Mouse (Mus musculus): Measurements from ENCODE around the gene Gng11. TPM values are rescaled to one million over a fixed set of nuclear protein-coding genes. Genes with fewer than 3 reads are reported as not detected.
A peak's percentile ranks its signal among the peaks of the same experiment; 100 is the strongest.

Gng11 gene
- total and polyA plus RNA-seq, 3 experiments = not detected

- H3K27me3 ChIP-seq (replicated peaks) = no peaks in the 10 kb centered on the region
- H3K79me2 ChIP-seq (replicated peaks; ENCODE audit: control insufficient read depth, extremely low read depth, insufficient read depth, poor library complexity, severe bottlenecking) = no peaks in the 10 kb centered on the region
- no peak for DNase-seq (ENCODE audit: extremely low read depth)
- no peak overlapping the region for H3K4me2 ChIP-seq (ENCODE audit: insufficient read depth, low read depth, poor library complexity, severe bottlenecking)
- H3K27ac ChIP-seq (ENCODE audit: insufficient read depth, low read depth) = no peak overlapping the region
- H3K4me1 ChIP-seq (ENCODE audit: control insufficient read depth in 1 of 2, insufficient read depth in 2 of 2) = no peaks in the 10 kb centered on the region
- dilution Hi-C loops (cut with MboI; ENCODE audit: extremely low pct_ligation_motif_present, extremely low pct_unique_long_range_greater_than_20kb, low sequenced_read_pairs) = no loop called here
- in situ Hi-C loops (cut with MboI; ENCODE audit: low pct_ligation_motif_present, low pct_unique_long_range_greater_than_20kb, low sequenced_read_pairs) = no loop called here
- H3K9me3 ChIP-seq (replicated peaks; ENCODE audit: low read length) = no peaks in the 10 kb centered on the region
- H3K9ac ChIP-seq (ENCODE audit: insufficient read depth, low read depth) = no peak overlapping the region
- no peaks in the 10 kb centered on the region for H3K36me3 ChIP-seq (replicated peaks in 1 of 2; ENCODE audit: control insufficient read depth in 1 of 2, insufficient read depth in 1 of 2, low read length in 1 of 2)
- TF ChIP-seq MXI1 (IDR thresholded peaks at IDR 0.05; ENCODE audit: low read depth, low read length) = no peak
- no peak for TF ChIP-seq MEF2A (IDR thresholded peaks at IDR 0.05; ENCODE audit: borderline replicate concordance, low read depth, low read length)
- no peak for TF ChIP-seq CHD1 (IDR thresholded peaks at IDR 0.05; ENCODE audit: low read depth, low read length)
- TF ChIP-seq NRF1 (IDR thresholded peaks at IDR 0.05; ENCODE audit: low read depth, low read length) = no peak
- no peak overlapping the region for H3K4me3 ChIP-seq (replicated peaks in 1 of 3; ENCODE audit: low read depth in 2 of 3, low read length in 2 of 3, poor library complexity in 1 of 3)
Measured at GRCm38 (mm10) chr6:4041821-4042220, 38.1 kb downstream of the Gng11 start.

GRCm38 (mm10) chr6:4047200-4047599 is 43.5 kb downstream of the Gng11 start:
- in situ Hi-C loops (cut with MboI; ENCODE audit: low pct_ligation_motif_present, low pct_unique_long_range_greater_than_20kb, low sequenced_read_pairs) (no loop called here), dilution Hi-C loops (cut with MboI; ENCODE audit: extremely low pct_ligation_motif_present, extremely low pct_unique_long_range_greater_than_20kb, low sequenced_read_pairs) (no loop called here)
- Histone ChIP-seq H3K4me3 (replicated peaks in 1 of 3; ENCODE audit: low read depth in 2 of 3, low read length in 2 of 3, poor library complexity in 1 of 3) (no peak overlapping the region), H3K4me1 (ENCODE audit: control insufficient read depth in 1 of 2, insufficient read depth in 2 of 2) (no peaks in the 10 kb centered on the region), H3K27me3 (replicated peaks) (no peaks in the 10 kb centered on the region), H3K36me3 (replicated peaks in 1 of 2; ENCODE audit: control insufficient read depth in 1 of 2, insufficient read depth in 1 of 2, low read length in 1 of 2) (no peaks in the 10 kb centered on the region), H3K9me3 (replicated peaks; ENCODE audit: low read length) (no peaks in the 10 kb centered on the region), H3K9ac (ENCODE audit: insufficient read depth, low read depth) (no peak overlapping the region), H3K27ac (ENCODE audit: insufficient read depth, low read depth) (no peak overlapping the region), H3K79me2 (replicated peaks; ENCODE audit: control insufficient read depth, extremely low read depth, insufficient read depth, poor library complexity, severe bottlenecking) (no peaks in the 10 kb centered on the region), H3K4me2 (ENCODE audit: insufficient read depth, low read depth, poor library complexity, severe bottlenecking) (no peak overlapping the region)
- no peak for TF ChIP-seq ZNF384 (IDR thresholded peaks at IDR 0.05; ENCODE audit: low read depth, low read length)
- TF ChIP-seq POLR2AphosphoS2 (IDR thresholded peaks at IDR 0.05; ENCODE audit: low read depth, low read length) = no peak
- TF ChIP-seq MAX (IDR thresholded peaks at IDR 0.05; ENCODE audit: low read length) = no peak
- no peak for TF ChIP-seq CTCF (conservative IDR thresholded peaks at IDR 0.05 in 1 of 2, IDR thresholded peaks at IDR 0.05 in 1 of 2; ENCODE audit: low read depth in 2 of 2, low read length in 2 of 2)
- peak; percentile 18 for DNase-seq (ENCODE audit: extremely low read depth)

DNA sequence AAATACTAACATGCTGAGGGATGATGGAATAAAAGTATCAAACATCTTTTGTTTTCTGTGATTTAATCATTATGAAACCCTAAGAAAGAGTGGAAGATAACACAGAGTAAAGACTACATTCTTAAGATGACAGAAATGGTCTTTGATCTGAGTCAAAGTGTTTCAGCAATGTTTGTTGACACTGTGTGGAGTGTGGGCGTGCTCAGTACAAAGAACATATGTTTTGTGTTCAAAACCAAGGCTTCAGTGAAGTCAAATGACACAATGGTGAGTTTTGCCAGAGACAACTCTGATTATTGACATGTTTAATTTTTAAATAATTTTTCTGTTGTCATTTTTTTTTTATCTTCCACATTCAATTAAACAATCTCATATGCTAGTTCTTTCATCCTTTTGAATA is 49.1 kb downstream of the Gng11 start:
- Histone ChIP-seq H3K36me3 (replicated peaks in 1 of 2; ENCODE audit: control insufficient read depth in 1 of 2, insufficient read depth in 1 of 2, low read length in 1 of 2) (no peaks in the 10 kb centered on the region), H3K79me2 (replicated peaks; ENCODE audit: control insufficient read depth, extremely low read depth, insufficient read depth, poor library complexity, severe bottlenecking) (no peaks in the 10 kb centered on the region), H3K4me2 (ENCODE audit: insufficient read depth, low read depth, poor library complexity, severe bottlenecking) (no peak overlapping the region), H3K9ac (ENCODE audit: insufficient read depth, low read depth) (no peak overlapping the region), H3K27ac (ENCODE audit: insufficient read depth, low read depth) (no peak overlapping the region), H3K4me3 (replicated peaks in 1 of 3; ENCODE audit: low read depth in 2 of 3, low read length in 2 of 3, poor library complexity in 1 of 3) (no peak overlapping the region), H3K9me3 (replicated peaks; ENCODE audit: low read length) (no peaks in the 10 kb centered on the region), H3K4me1 (ENCODE audit: control insufficient read depth in 1 of 2, insufficient read depth in 2 of 2) (peaks cover 2 to 7% of the 10 kb centered on the region in 2 experiments; a peak in 3 of 4 replicates), H3K27me3 (replicated peaks) (no peaks in the 10 kb centered on the region)
- no peak for DNase-seq (ENCODE audit: extremely low read depth)
- in situ Hi-C loops (cut with MboI; ENCODE audit: low pct_ligation_motif_present, low pct_unique_long_range_greater_than_20kb, low sequenced_read_pairs) (no loop called here), dilution Hi-C loops (cut with MboI; ENCODE audit: extremely low pct_ligation_motif_present, extremely low pct_unique_long_range_greater_than_20kb, low sequenced_read_pairs) (no loop called here)
- TF ChIP-seq KAT2A (IDR thresholded peaks at IDR 0.05; ENCODE audit: insufficient replicate concordance, low read length) (no peak), POLR2A (IDR thresholded peaks at IDR 0.05; ENCODE audit: low read depth, low read length) (no peak), MEF2A (IDR thresholded peaks at IDR 0.05; ENCODE audit: borderline replicate concordance, low read depth, low read length) (no peak), USF1 (IDR thresholded peaks at IDR 0.05; ENCODE audit: low read depth, low read length) (no peak), UBTF (IDR thresholded peaks at IDR 0.05; ENCODE audit: low read depth, low read length) (no peak), TCF12 (IDR thresholded peaks at IDR 0.05; ENCODE audit: low read depth, low read length) (no peak), CTCF (conservative IDR thresholded peaks at IDR 0.05 in 1 of 2, IDR thresholded peaks at IDR 0.05 in 1 of 2; ENCODE audit: low read depth in 2 of 2, low read length in 2 of 2) (no peak), RCOR1 (conservative IDR thresholded peaks at IDR 0.05; ENCODE audit: low read depth, low read length) (no peak), ELF1 (IDR thresholded peaks at IDR 0.05; ENCODE audit: low read depth, low read length) (no peak), PAX5 (IDR thresholded peaks at IDR 0.05; ENCODE audit: low read length) (no peak), ZKSCAN1 (IDR thresholded peaks at IDR 0.05; ENCODE audit: borderline replicate concordance, low read depth, low read length) (no peak), CHD1 (IDR thresholded peaks at IDR 0.05; ENCODE audit: low read depth, low read length) (no peak), BHLHE40 (IDR thresholded peaks at IDR 0.05; ENCODE audit: low read depth, low read length) (no peak), RAD21 (IDR thresholded peaks at IDR 0.05; ENCODE audit: low read depth, low read length) (no peak)
